Mouse (Mus musculus) forebrain, embryonic 12.5 days (tissue): ENCODE results near the gene Zbtb38. TPM values are rescaled to one million over a fixed set of nuclear protein-coding genes. Genes with fewer than 3 reads are reported as not detected.

ENCODE experiments used
- ATAC-seq: fragments of 200-750 bp; cut with Nextera tagmentation; 2 replicates; pipeline ENCODE4 v1.8.0; 2017; ENCODE audit warnings: moderate TSS enrichment; ENCODE audit not compliant: low FRiP score
- H3K27ac ChIP-seq: fragments of 300-500 bp; sonication (generic); 2 replicates; pipeline ENCODE4 v1.5.1; 2016; ENCODE audit warnings: mild to moderate bottlenecking
- H3K27me3 ChIP-seq: fragments of 300-500 bp; sonication (generic); 2 replicates; pipeline ENCODE4 v1.6.1; 2016; ENCODE audit warnings: mild to moderate bottlenecking
- H3K36me3 ChIP-seq: fragments of 300-500 bp; sonication (generic); replicated peaks from 2 replicates; pipeline ENCODE4 v1.6.1; 2016; ENCODE audit warnings: mild to moderate bottlenecking
- H3K4me1 ChIP-seq: fragments of 300-500 bp; sonication (generic); 2 replicates; pipeline ENCODE4 v1.6.1; 2016
- H3K4me2 ChIP-seq: fragments of 300-500 bp; sonication (generic); 2 replicates; pipeline ENCODE4 v1.6.1; 2016; ENCODE audit warnings: mild to moderate bottlenecking, moderate library complexity
- H3K4me3 ChIP-seq: fragments of 300-500 bp; sonication (generic); replicated peaks from 2 replicates; pipeline ENCODE4 v1.5.1; 2016; ENCODE audit warnings: mild to moderate bottlenecking
- H3K9ac ChIP-seq: fragments of 300-500 bp; sonication (generic); 2 replicates; pipeline ENCODE4 v1.6.1; 2016; ENCODE audit warnings: mild to moderate bottlenecking
- H3K9me3 ChIP-seq: fragments of 300-500 bp; sonication (generic); 2 replicates; pipeline ENCODE4 v1.6.1; 2016
- WGBS: fragments of 180-500 bp; shearing (Covaris S2); methylation state at CpG from one replicate; pipeline ENCODE4 v1.1.7; 2016; 5-methylcytosine and 5-hydroxymethylcytosine counted together
- polyA plus RNA-seq: library from polyadenylated mRNA; unstranded; fragments of >200 nt; fragmentation: Nextera tagmentation; extraction: Ambion mirVana; gene quantifications from 2 replicates; pipeline ENCODE4 v1.2.1, GENCODE M21; 2016

Gene Zbtb38
- 14.7 and 15.7 TPM in 2 replicates for polyA plus RNA-seq

DNA sequence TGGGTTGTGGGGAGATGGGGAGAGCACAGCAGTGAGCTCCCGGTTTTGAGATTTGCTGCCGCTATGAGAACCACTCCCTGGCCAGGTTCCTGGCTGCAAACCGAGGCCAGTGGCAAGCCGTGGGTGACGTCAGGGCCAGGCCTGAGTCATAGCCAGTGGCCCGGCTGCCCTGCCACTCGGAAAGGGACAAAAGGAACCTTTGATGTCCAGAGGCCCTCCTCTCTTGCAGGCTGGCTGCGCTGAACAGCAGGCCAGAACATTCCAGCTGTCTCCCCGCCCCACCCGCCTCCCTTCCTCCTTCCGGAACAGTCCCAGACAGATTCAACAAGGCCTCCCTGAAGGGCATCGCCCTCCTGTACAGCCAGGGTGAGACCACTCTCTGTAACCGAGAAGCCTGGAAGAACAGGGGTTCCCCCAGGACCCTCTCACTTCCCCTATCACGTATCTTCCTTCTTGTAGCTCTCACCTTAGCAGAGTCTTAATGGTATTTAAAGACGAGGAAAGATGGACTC, at the start of gene Zbtb38:
TSS of gene Zbtb38 (minus strand) at position 229 of the 512 bp plus-strand sequence.
- H3K36me3 ChIP-seq = no peaks in the 10 kb centered on the region
- H3K4me1 ChIP-seq = peaks cover 6% of the 10 kb centered on the region; the same call in 1 of the 2 replicates
- no peak within 1 kb of the TSS for H3K27ac ChIP-seq
- no peak within 1 kb of the TSS for H3K4me2 ChIP-seq
- no peaks in the 10 kb centered on the region for H3K27me3 ChIP-seq
- 52% methylated on average over 15 of the region's 15 CpGs for WGBS
- H3K4me3 ChIP-seq = no peak within 1 kb of the TSS
- no peak within 1 kb of the TSS for H3K9ac ChIP-seq
- H3K9me3 ChIP-seq = no peaks in the 10 kb centered on the region
- ATAC-seq = no peak; the same call in 1 of the 2 replicates

DNA sequence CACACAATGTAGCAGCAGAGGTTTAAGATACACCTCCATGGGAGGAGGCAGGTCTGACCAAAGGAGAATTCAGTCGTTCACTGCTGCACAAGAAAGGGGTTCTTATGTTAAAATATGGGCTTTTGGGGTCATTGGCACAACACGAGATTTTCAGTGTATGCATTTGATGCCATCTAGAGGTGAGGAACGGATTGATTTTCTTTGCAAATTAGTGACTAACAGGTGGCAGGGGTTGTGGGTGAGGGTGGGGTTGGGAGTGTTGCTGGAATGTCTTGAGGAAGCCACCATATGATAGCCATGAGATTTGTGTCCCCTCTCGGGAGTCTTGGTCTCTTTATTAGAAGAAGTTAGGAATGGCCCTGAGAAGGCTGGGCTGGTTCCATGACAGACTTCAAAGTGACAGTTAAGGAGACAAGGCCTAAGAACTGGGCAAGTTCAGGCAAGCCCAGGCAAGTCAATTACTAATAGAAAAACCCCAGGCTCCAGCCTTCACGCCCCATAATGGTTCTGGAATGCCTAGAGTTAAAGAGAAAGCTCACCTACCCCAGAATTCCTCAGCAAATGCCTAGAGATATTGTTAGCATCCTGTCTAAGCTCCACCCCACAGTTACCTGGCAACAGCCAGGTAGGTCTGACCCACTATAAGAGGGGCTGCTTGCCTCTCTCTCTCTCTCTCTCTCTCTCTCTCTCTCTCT, 47.6 kb upstream of the Zbtb38 start:
- Histone ChIP-seq H3K4me3 (no peak overlapping the region), H3K9me3 (no peaks in the 10 kb centered on the region), H3K4me2 (no peak overlapping the region), H3K27me3 (no peaks in the 10 kb centered on the region), H3K9ac (no peak overlapping the region), H3K27ac (no peak overlapping the region), H3K4me1 (peaks cover 21% of the 10 kb centered on the region), H3K36me3 (no peaks in the 10 kb centered on the region)
- no peak for ATAC-seq
- WGBS = 31% methylated on average over 5 of the region's 5 CpGs

DNA sequence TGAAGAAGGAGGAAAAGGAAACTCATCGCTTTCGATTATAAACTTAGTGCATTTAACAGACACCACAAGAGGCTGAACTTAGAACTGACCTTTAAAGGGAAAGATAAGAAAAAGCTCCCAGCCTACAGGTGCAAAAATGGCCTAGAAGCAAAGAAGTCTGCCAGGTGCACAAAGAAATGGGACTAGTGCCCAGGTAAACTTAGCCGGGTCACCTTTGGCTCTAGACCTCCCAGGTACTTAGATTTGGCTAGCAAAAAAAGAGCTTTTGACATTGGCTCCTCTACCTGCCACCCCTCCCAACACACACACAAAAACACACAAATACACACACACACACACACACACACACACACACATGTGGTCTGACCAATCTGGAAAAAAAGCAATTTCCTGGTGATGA, 44.7 kb upstream of the Zbtb38 start:
- Histone ChIP-seq H3K27ac (no peak overlapping the region), H3K9me3 (no peaks in the 10 kb centered on the region), H3K4me3 (no peak overlapping the region), H3K27me3 (no peaks in the 10 kb centered on the region), H3K36me3 (no peaks in the 10 kb centered on the region), H3K4me2 (no peak overlapping the region), H3K4me1 (peaks cover 25% of the 10 kb centered on the region), H3K9ac (no peak overlapping the region)
- 95% methylated on average over 3 of the region's 3 CpGs for WGBS
- no peak for ATAC-seq

DNA sequence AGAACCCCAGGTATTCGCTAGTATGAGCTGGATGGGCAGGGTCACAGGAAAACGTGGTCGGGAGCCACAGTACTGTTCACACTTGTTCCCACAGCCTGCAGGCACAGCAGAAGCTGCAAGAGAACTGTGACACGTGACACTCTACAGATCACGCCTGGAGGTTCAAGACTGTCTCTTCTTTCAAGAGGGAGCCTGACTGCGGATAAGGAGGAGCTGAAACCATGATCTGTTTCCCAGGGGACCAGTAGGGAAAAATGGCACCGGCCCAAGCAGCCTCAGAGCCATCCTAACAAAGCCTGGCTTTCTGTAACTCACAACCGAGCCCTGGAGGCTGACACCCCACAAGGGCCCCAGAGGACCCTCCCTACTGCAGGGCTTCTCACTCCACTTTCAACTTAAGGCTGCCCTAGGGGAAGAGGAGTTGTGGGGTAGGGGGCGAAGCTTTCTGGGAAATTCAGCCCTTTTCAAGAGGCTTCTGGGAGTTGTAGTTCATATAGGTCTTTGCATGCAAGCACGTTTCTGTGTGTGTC, 42.8 kb upstream of the Zbtb38 start:
- WGBS = 17% methylated on average over 10 of the region's 10 CpGs
- ATAC-seq = peak; percentile 82
- H3K4me2 ChIP-seq = peak overlapping the region; percentile 66
- H3K9me3 ChIP-seq = no peaks in the 10 kb centered on the region
- H3K4me3 ChIP-seq = peak overlapping the region; percentile 41
- no peaks in the 10 kb centered on the region for H3K27me3 ChIP-seq
- H3K36me3 ChIP-seq = no peaks in the 10 kb centered on the region
- H3K9ac ChIP-seq = peak overlapping the region; percentile 59
- peak overlapping the region; percentile 62; the same call in 1 of the 2 replicates for H3K27ac ChIP-seq
- H3K4me1 ChIP-seq = peaks cover 21% of the 10 kb centered on the region

DNA sequence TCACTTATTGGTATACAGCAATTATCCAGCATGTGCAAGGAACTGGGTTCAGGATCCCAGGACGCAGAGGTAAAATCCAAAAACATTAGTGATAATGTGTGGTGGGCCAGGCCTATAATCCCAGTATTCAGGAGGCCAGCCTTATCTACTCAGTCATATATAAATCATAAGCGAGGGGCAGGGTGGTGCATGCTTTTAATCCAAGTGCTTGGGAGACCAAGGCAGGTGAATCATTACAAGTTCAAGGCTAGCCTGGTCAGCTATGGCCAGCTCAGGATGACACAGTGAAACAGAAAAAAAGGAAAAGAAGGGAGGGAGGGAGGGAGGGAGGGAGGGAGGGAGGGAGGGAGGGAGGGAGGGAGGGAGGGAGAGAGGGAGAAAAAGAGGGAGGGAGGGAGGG, 42.0 kb upstream of the Zbtb38 start:
- H3K27ac ChIP-seq = no peak overlapping the region
- no peak overlapping the region for H3K4me2 ChIP-seq
- H3K4me1 ChIP-seq = peaks cover 14% of the 10 kb centered on the region
- ATAC-seq = no peak
- no peak overlapping the region for H3K4me3 ChIP-seq
- H3K9me3 ChIP-seq = no peaks in the 10 kb centered on the region
- 94% methylated on average over 2 of the region's 2 CpGs for WGBS
- no peaks in the 10 kb centered on the region for H3K27me3 ChIP-seq
- H3K9ac ChIP-seq = no peak overlapping the region
- no peaks in the 10 kb centered on the region for H3K36me3 ChIP-seq

DNA sequence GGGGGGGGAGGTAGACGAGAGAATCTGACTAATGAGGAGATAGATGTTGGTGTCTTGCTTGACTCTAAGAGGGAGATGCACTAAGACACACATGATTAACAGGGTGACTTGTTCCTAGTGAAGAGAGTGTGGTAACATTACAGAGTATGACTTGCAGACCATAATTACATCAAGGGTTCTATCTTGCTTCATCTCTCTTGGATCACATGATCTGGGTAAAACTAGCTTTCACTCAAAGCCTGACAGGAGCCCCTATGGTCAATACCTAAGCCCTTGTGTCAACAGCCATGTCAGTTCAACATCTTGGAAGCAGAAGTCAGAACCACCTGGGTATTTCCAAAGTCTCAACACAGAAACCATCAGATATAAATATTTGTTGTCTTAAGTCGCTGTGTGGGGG, 39.9 kb upstream of the Zbtb38 start:
- H3K36me3 ChIP-seq = no peaks in the 10 kb centered on the region
- no peak overlapping the region for H3K4me3 ChIP-seq
- WGBS = 87% methylated on average over 2 of the region's 2 CpGs
- no peak for ATAC-seq
- no peak overlapping the region for H3K27ac ChIP-seq
- H3K4me1 ChIP-seq = peaks cover 10% of the 10 kb centered on the region; the same call in 1 of the 2 replicates
- no peaks in the 10 kb centered on the region for H3K27me3 ChIP-seq
- no peak overlapping the region for H3K4me2 ChIP-seq
- H3K9ac ChIP-seq = no peak overlapping the region
- H3K9me3 ChIP-seq = no peaks in the 10 kb centered on the region

DNA sequence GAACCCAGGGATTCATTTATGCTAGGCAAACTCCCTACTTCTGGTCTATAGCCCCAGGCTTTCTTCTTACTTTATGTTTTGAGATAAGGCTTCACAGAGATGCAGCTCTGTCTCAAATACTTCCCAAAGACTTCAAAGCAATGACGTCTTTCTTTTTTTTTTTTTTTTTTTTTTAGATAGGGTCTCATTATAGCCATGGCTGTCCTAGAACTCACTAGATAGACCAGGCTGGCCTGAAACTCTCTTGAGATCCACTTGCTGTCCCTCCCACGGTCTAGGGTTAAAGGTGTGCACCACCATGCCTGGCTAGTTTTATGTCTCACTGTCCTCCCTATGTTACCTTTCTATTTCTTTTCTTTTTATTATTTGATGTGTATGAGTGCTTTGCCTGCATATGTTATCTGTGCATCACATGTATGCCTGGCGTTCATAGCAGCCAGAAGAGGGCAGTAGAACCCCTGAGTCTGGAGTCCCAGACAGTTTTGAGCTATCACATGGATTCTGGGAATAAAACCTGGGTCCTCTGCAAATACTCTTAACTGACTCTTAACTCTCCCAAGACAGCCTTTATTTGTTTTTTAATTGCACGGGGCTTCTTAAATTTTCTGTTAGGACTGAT, 37.9 kb upstream of the Zbtb38 start:
- H3K9me3 ChIP-seq = no peaks in the 10 kb centered on the region
- H3K27ac ChIP-seq = no peak overlapping the region
- H3K27me3 ChIP-seq = no peaks in the 10 kb centered on the region
- no peak overlapping the region for H3K4me2 ChIP-seq
- no peaks in the 10 kb centered on the region for H3K36me3 ChIP-seq
- ATAC-seq = no peak
- peaks cover 6% of the 10 kb centered on the region; the same call in 1 of the 2 replicates for H3K4me1 ChIP-seq
- H3K4me3 ChIP-seq = no peak overlapping the region
- 42% methylated on average over 4 of the region's 4 CpGs for WGBS
- no peak overlapping the region for H3K9ac ChIP-seq

DNA sequence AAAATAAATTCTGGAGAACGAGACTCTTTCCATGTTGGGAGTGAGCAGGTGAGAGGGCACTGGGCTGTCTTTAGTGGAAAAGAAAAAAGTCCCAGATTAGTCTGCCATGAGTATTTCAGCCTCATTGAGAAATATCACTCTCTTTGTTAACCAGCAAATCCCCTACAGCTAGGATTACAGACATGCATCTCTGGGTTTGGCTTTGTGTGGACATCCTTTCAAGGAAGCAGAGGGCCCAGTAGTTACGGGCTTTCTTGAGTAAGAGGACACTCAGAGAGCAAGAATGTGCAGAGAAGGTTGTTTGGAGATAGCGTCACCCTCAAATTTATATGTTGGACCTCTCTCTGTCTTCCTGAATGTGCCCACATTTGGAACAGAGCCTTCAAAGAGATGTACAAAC, 37.3 kb upstream of the Zbtb38 start:
- no peaks in the 10 kb centered on the region for H3K27me3 ChIP-seq
- 64% methylated on average over 3 of the region's 3 CpGs for WGBS
- no peak for ATAC-seq
- H3K4me3 ChIP-seq = no peak overlapping the region
- H3K4me2 ChIP-seq = no peak overlapping the region
- H3K36me3 ChIP-seq = no peaks in the 10 kb centered on the region
- no peak overlapping the region for H3K9ac ChIP-seq
- no peak overlapping the region for H3K27ac ChIP-seq
- H3K9me3 ChIP-seq = no peaks in the 10 kb centered on the region
- H3K4me1 ChIP-seq = no peaks in the 10 kb centered on the region

DNA sequence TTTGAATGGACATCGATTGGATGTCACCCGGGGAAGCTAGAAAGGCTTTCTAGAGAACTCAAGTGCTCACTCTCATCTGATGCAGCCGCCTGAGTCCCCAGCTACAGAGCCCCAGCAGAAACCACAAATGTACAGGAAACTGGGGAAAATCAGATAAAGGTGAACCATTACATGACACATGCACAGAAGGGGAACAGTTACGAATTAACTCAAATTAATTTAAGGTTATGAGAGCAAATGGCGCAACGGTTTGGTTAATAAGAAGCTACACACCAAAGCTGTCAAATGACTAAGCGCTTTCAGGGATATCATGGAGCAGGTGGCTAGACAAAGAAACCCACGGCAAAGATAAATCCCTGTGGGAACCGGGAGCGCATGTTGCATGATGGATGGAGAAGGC, 35.2 kb upstream of the Zbtb38 start:
- Histone ChIP-seq H3K4me3 (no peak overlapping the region), H3K4me1 (no peaks in the 10 kb centered on the region), H3K27ac (no peak overlapping the region), H3K27me3 (no peaks in the 10 kb centered on the region), H3K36me3 (no peaks in the 10 kb centered on the region), H3K9ac (no peak overlapping the region), H3K4me2 (no peak overlapping the region), H3K9me3 (no peaks in the 10 kb centered on the region)
- no peak for ATAC-seq
- 85% methylated on average over 10 of the region's 10 CpGs for WGBS

DNA sequence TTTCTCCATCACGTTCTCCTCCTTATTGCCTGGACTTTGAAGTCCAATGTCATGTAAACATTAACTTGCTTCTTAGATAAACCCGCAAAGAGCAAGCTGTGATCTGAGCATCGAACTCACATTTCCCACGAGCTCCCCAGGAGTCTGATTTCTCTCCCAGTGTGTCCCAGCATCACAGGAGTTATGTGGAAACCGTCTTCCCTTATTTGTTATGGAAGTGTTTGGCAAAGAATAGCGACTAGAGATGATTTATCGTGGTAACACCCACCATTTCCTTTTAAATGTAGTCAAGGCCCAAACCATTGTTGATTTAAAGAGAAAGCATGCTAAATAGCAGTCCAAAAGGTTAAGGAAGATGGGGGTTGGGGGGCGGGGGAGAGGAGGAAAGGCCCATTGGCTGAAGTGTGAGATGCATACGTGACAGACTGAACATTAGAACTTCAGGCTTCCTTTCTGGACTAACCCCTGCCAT, 33.3 kb upstream of the Zbtb38 start:
- H3K27ac ChIP-seq = no peak overlapping the region
- no peak overlapping the region for H3K4me3 ChIP-seq
- no peak overlapping the region for H3K9ac ChIP-seq
- no peaks in the 10 kb centered on the region for H3K27me3 ChIP-seq
- H3K9me3 ChIP-seq = no peaks in the 10 kb centered on the region
- 67% methylated on average over 9 of the region's 9 CpGs for WGBS
- no peak overlapping the region for H3K4me2 ChIP-seq
- ATAC-seq = no peak
- no peaks in the 10 kb centered on the region for H3K4me1 ChIP-seq
- H3K36me3 ChIP-seq = no peaks in the 10 kb centered on the region

DNA sequence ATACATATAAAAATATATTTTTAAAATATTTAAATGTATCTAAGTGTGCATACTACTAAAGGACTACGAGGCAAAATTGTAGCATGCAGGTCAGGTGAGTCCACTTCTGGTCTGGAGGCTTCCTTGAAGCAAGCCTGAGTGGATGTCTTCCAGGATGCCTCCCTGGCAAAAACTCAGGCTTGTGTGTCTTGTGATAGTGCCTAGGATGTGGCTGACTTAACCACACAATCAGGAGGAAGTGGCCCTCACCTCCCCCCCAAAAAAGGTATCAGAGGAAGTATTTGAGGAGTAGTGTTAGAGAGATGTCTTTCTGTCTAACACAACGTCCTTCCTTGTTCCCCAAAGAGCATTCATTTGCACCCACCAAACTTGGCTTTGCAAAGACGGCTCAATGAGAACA, 32.6 kb upstream of the Zbtb38 start:
- no peak overlapping the region for H3K27ac ChIP-seq
- H3K9ac ChIP-seq = no peak overlapping the region
- no peaks in the 10 kb centered on the region for H3K4me1 ChIP-seq
- no peak for ATAC-seq
- no peaks in the 10 kb centered on the region for H3K27me3 ChIP-seq
- no peaks in the 10 kb centered on the region for H3K9me3 ChIP-seq
- H3K4me3 ChIP-seq = no peak overlapping the region
- no peak overlapping the region for H3K4me2 ChIP-seq
- H3K36me3 ChIP-seq = no peaks in the 10 kb centered on the region
- WGBS = 87% methylated on average over 3 of the region's 3 CpGs

DNA sequence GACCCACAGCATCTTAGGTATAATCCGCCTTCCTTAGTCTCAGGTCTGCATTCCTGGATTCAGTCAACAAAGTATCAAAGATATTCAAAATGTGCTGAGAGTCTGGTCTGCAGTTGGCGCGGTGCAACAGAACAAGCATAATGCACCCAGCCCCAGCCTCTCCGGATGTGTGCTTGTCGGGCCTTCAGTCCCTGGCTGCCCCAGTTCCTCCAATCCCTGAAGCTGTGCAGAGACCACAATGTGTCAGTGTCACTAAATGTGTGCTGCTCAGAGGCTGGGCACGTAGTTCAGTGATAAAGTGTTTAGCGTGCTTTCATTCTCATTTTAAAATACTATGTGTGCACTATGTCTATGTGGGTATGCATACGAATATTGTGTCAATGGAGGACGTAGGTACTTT, 31.0 kb upstream of the Zbtb38 start:
- Histone ChIP-seq H3K9ac (no peak overlapping the region), H3K27ac (no peak overlapping the region), H3K4me3 (no peak overlapping the region), H3K27me3 (no peaks in the 10 kb centered on the region), H3K9me3 (no peaks in the 10 kb centered on the region), H3K36me3 (no peaks in the 10 kb centered on the region), H3K4me2 (no peak overlapping the region), H3K4me1 (no peaks in the 10 kb centered on the region)
- ATAC-seq = no peak
- 90% methylated on average over 9 of the region's 9 CpGs for WGBS
